Mouse (Mus musculus): ENCODE data around the gene Ier5.

DNA sequence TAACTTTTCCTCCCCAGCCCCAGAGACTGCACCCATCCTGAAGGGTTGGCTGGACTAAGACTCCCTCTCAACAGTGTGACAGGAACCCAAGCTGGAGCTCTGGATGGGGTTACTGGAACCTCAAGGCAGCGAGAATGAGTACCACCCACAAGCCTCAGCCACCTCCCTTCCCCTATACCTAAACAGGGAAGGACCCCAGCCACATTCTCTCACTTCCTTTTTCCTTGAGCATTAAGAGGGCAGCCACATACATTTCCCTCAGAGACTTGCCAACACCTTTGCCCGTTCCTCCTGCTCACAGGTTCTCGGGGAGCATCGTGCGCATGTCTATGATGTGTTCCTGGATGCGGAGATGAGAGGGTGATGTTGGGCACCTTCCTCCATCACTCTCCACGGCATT, 37.4 kb downstream of the Ier5 start:
- TF ChIP-seq CTCF (IDR thresholded peaks at IDR 0.05; ENCODE audit: low read depth, low read length) = no peak
- TF ChIP-seq POLR2A (IDR thresholded peaks at IDR 0.05; ENCODE audit: extremely low read depth, insufficient read depth, low read length) = no peak

All from liver, adult 2 months (tissue).